Mouse (Mus musculus): Measurements from ENCODE around the gene Dlx4. TPM values are rescaled to one million over a fixed set of nuclear protein-coding genes. Genes with fewer than 3 reads are reported as not detected.

Dlx4 gene
- total RNA-seq, 2 experiments from 2014 or later, result not detected

- intact Hi-C loops (cut with DNase I), result no loop called here
- no peak for DNase-seq (ENCODE audit: extremely low spot score in 1 of 2, low spot score in 2 of 2)
Observed at GRCm38 (mm10) chr11:95144091-95144945, 1.7 kb downstream of the Dlx4 start.

DNA sequence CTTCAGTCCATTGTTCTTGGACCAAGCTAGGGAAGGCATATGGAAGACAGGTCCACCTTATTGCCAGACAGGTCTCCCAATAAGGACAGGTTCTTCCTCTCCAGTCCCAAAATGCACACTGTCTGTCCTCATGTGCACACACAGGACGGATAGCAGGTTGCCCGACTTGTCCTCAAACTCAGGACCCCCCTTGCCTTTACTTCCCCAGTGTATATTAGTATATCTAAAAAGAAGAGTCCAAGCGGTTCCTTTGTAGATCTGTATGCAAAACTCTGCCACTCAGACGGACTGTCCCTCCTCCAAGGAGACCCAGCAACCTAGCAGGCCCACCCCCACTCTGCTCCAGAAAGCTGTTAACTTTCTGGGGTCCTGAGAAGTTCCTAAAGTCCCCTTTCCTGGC lies 2.4 kb downstream of the Dlx4 start:
- DNase-seq (ENCODE audit: extremely low spot score in 1 of 2, low spot score in 2 of 2), result no peak
- intact Hi-C loops (cut with DNase I), result no loop called here

- intact Hi-C loops (cut with DNase I), result no loop called here
- DNase-seq (ENCODE audit: extremely low spot score in 1 of 2, low spot score in 2 of 2), result no peak
Observed at GRCm38 (mm10) chr11:95142980-95143575, 3.0 kb downstream of the Dlx4 start.

- intact Hi-C loops (cut with DNase I), result no loop called here
- DNase-seq (ENCODE audit: extremely low spot score in 1 of 2, low spot score in 2 of 2), result no peak
Observed at GRCm38 (mm10) chr11:95142258-95142657, 3.8 kb downstream of the Dlx4 start.

- intact Hi-C loops (cut with DNase I), result no loop called here
- no peak for DNase-seq (ENCODE audit: extremely low spot score in 1 of 2, low spot score in 2 of 2)
Observed at GRCm38 (mm10) chr11:95139871-95140270, 6.2 kb downstream of the Dlx4 start.

DNA sequence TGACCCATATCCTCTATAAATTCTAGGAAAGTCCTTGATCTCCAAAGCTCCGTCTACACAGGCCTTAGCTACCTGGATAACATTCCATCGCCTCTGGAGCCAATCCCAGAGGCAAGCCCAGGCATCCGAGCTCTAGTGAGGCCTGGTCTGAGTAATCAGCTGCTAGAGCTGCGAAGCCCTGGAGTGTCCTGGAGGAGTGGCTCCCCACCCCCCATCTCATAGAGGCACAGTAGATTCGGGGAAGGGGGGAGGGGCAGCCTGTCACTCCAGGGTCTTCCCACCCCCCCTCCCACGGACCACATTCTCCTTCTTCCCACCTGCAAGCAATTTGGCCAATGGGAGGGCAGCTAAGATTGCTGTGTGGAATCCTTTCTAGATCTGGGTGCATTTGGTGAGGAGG lies 8.8 kb downstream of the Dlx4 start:
- DNase-seq (ENCODE audit: extremely low spot score in 1 of 2, low spot score in 2 of 2), result no peak
- intact Hi-C loops (cut with DNase I), result no loop called here

GRCm38 (mm10) chr11:95133321-95133720 lies 12.7 kb downstream of the Dlx4 start:
- intact Hi-C loops (cut with DNase I), result no loop called here
- DNase-seq (ENCODE audit: extremely low spot score in 1 of 2, low spot score in 2 of 2), result no peak

DNA sequence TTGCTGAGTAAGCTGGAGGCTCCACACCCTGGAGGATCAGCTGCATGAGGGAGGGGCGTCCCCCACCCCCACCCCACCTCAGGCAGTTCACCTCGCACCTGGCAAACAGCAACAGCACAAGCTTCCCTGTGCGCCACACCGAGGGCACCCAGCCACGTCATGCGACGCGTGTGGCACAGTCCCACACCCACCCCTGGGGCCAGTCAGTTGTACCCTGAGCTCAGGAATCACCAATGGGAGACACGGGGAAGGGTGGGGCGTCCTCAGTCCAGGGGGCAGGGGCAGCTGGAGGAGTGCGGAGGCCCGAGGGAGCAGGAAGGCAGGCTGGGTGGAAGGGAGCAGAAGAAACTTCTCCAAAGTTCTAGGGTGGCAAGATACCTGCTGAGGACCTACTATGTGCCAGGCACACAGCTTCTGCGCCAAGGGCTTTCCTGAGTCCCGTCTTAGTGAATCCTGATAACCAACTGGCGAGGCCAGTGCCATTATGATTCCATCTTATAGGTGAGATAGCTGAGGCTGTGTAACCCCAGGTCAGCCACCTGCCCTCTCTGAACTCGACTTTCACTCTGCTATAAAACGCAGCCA lies 15.3 kb downstream of the Dlx4 start:
- DNase-seq (ENCODE audit: extremely low spot score in 1 of 2, low spot score in 2 of 2), result no peak
- intact Hi-C loops (cut with DNase I), result no loop called here

DNA sequence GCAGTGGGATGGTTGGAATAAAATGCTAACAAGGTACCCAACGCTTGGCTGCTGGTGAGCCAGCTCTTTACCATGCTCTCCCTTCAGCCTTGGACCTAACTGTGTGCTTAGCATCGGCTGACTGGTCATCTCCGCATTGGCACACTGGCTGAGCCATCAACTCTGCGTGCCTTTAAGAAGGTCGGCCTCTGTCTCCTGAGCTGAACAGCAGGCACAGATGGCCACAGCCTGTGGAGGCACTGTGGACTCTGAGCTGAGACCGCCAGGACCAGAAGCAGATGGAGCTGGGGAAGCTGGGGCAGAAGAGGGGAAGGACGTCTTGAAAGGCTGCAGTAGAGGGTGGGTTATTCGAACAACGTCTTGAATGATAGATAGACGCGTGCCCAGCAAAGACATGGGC lies 17.7 kb downstream of the Dlx4 start:
- intact Hi-C loops (cut with DNase I), result no loop called here
- no peak for DNase-seq (ENCODE audit: extremely low spot score in 1 of 2, low spot score in 2 of 2)

DNA sequence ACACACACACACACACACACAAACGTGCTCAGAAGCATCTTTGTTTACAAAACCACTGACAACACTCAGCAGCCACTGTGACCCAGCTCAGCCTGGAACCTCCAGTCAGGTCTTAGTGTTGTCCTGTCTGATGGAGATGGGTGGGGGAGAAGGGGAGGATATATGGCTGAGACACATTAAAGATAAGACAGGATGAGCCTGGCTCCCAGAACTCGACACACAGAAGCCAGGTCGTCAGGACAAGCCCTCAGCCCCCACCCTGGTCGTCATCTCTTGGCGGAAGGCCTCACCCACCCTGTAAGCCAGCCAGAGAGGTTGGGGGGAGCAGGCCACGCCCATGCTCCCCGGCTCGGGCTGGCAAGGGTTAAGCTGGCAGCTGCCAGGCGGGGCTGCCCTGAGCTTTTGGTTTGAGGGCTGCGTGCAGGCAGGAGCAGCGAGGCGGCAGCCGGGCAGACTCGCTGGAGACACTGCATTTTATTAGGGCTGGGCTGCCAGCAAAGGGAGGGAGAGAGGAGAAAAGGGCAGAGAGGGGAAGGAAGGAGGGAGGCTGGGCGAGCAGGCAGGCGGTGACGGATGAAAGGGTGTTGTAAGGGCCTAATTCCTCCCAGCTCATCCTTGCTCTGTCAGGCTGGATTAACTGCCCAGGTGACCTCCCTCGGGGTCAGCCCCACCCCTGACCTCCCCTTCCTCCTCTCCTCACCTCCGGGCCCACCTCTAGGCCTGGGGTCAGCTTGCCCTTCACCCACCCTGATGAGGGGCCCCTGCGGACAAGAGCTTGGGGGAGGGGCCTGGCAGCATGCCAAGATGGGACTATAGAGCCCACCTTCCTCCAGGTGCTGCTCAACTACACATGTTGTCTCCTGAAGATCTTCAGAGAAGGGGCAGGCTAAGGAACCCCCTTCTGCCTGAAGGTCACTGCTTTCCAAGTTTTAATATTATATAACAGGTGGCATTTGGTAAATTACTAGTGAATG lies 19.5 kb downstream of the Dlx4 start:
- intact Hi-C loops (cut with DNase I), result no loop called here
- no peak for DNase-seq (ENCODE audit: extremely low spot score in 1 of 2, low spot score in 2 of 2)

GRCm38 (mm10) chr11:95125366-95125948 lies 20.6 kb downstream of the Dlx4 start:
- DNase-seq (ENCODE audit: extremely low spot score in 1 of 2, low spot score in 2 of 2), result no peak
- intact Hi-C loops (cut with DNase I), result no loop called here

DNA sequence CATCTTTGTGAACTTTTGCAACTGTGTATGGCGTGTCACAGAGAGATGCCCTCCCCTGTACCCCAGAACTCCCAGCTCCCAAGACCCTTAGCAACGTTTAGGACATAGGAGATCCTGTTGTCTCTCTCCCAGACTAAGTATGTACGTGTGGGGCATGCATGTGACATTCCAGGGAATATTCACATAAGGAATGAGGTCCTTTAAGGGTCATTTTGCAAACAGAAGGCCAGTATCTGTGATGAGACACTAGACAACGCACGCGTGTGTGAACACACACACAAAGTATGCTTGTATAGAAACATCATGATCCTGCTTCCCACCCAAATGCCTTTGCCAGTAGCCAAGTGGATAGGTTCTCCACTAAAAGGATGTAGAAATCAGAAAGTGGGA lies 24.0 kb downstream of the Dlx4 start:
- intact Hi-C loops (cut with DNase I), result no loop called here

GRCm38 (mm10) chr11:95121161-95122099 lies 24.6 kb downstream of the Dlx4 start:
- intact Hi-C loops (cut with DNase I), result no loop called here
- no peak for DNase-seq (ENCODE audit: extremely low spot score in 1 of 2, low spot score in 2 of 2)

More for the DNA sequence above, 24.0 kb downstream of the Dlx4 start:
- no peak for DNase-seq (ENCODE audit: extremely low spot score in 1 of 2, low spot score in 2 of 2)

GRCm38 (mm10) chr11:95120633-95121020 lies 25.4 kb downstream of the Dlx4 start:
- intact Hi-C loops (cut with DNase I), result no loop called here
- no peak for DNase-seq (ENCODE audit: extremely low spot score in 1 of 2, low spot score in 2 of 2)

- intact Hi-C loops (cut with DNase I), result loop anchor here (5.0 kb wide), 2 partner anchors 112 to 402 kb away; no protein-coding TSS in a partner anchor
Observed at GRCm38 (mm10) chr11:95119990-95120632, 26.0 kb downstream of the Dlx4 start, which contains the start of gene Dlx3. Gene Dlx3, plus strand, starts transcription at chr11:95120119.

GRCm38 (mm10) chr11:95118505-95118904 lies 27.6 kb downstream of the Dlx4 start:
- intact Hi-C loops (cut with DNase I), result loop anchor here (5.0 kb wide), 2 partner anchors 114 to 404 kb away; no protein-coding TSS in a partner anchor
- DNase-seq (ENCODE audit: extremely low spot score in 1 of 2, low spot score in 2 of 2), result peak; percentile 70 to 77

More at GRCm38 (mm10) chr11:95119990-95120632, 26.0 kb downstream of the Dlx4 start, which contains the start of gene Dlx3:
- DNase-seq (ENCODE audit: extremely low spot score in 1 of 2, low spot score in 2 of 2), result peak in 1 of 2 experiments; percentile 55

GRCm38 (mm10) chr11:95117030-95117429 lies 29.0 kb downstream of the Dlx4 start:
- intact Hi-C loops (cut with DNase I), result loop anchor here (1.0 to 5.0 kb wide), 3 partner anchors 115 to 405 kb away; no protein-coding TSS in a partner anchor
- peak; percentile 63 to 72 for DNase-seq (ENCODE audit: extremely low spot score in 1 of 2, low spot score in 2 of 2)
